ENCODE assay signal across 8 mouse cellular contexts in genomic region chr19:43495846-43496245, GRCm38 (mm10). TPM values are rescaled to one million over a fixed set of nuclear protein-coding genes. Genes with fewer than 3 reads are reported as not detected.
DNase-seq lines count a peak whose midpoint lies in the region; ATAC-seq lines count a peak whose summit lies in the region.

No protein-coding gene starts in this region.

- 0 out of 2 replicates have a peak overlapping the region, but pooled peaks have one; percentile 18 for H3K4me2 ChIP-seq in embryonic facial prominence, embryonic 13.5 days

- 0 out of 2 replicates have a peak, but pooled peaks cover 5% of the 10 kb centered on the region for H3K27me3 ChIP-seq in embryonic facial prominence, embryonic 13.5 days

- intact Hi-C loops in heart, postnatal 36 days (cut with DNase I), result loop anchor here (1.0 to 2.0 kb wide), 3 partner anchors 34 to 169 kb away; no protein-coding TSS in a partner anchor

- 19% methylated on average over 5 of the region's 5 CpGs for WGBS in embryonic facial prominence, embryonic 13.5 days

- peak; percentile 48 for DNase-seq in cerebellum, adult 11 months
- no peak for DNase-seq in cerebellum, adult 11-12 months
- peak; percentile 40 for DNase-seq in T-cell, adult 2 months (ENCODE audit: low spot score)
- peak; percentile 63 for DNase-seq in heart, postnatal 36 days
- peak; percentile 58 for DNase-seq in layer of hippocampus, postnatal 10 days (ENCODE audit: low spot score in 2 of 2)
- DNase-seq in lung, postnatal 10 days, result peak; percentile 64
- peak; percentile 61 to 64 for DNase-seq in right cerebral cortex, postnatal 10 days (ENCODE audit: low spot score in 2 of 2)

- H3K9me3 ChIP-seq in embryonic facial prominence, embryonic 13.5 days, result no peaks in the 10 kb centered on the region

- peaks cover 14% of the 10 kb centered on the region for H3K4me1 ChIP-seq in embryonic facial prominence, embryonic 13.5 days

- no peak for ATAC-seq in embryonic facial prominence, embryonic 13.5 days (ENCODE audit: insufficient number of reproducible peaks, insufficient read depth, low FRiP score, low TSS enrichment, low read depth)

- no peak overlapping the region for H3K4me3 ChIP-seq in embryonic facial prominence, embryonic 13.5 days

- peaks cover 24% of the 10 kb centered on the region for H3K36me3 ChIP-seq in embryonic facial prominence, embryonic 13.5 days

- H3K27ac ChIP-seq in embryonic facial prominence, embryonic 13.5 days, result no peak overlapping the region

- no peak overlapping the region for H3K9ac ChIP-seq in embryonic facial prominence, embryonic 13.5 days

RNA-seq across cellular contexts. Expression of gene Got1, which starts 28.6 kb away (rescaled TPM):
- 34.3 and 35.6 TPM in 2 replicates for polyA plus RNA-seq in embryonic facial prominence, embryonic 13.5 days (2015; fragmentation: Nextera tagmentation; extraction: Ambion mirVana)
- 1,000 to 10,000 TPM in 1 of 2 experiments, 100 to 1,000 TPM in 1; 980 to 1,055 TPM for total RNA-seq in heart, postnatal 36 days (2021)
- 100 to 1,000 TPM; 185 to 197 TPM for total RNA-seq in layer of hippocampus, postnatal 10 days (2021)

RNA-seq across cellular contexts. Expression of gene Cnnm1, which starts 55.6 kb away (rescaled TPM):
- 2.8 and 3.6 TPM in 2 replicates for polyA plus RNA-seq in embryonic facial prominence, embryonic 13.5 days (2015; fragmentation: Nextera tagmentation; extraction: Ambion mirVana)
- not detected for total RNA-seq in heart, postnatal 36 days (2021)
- 10 to 100 TPM; 34.1 to 34.5 TPM for total RNA-seq in layer of hippocampus, postnatal 10 days (2021)

Comparison
In these comparisons a context has a peak if more than half of its experiments do, and no peak if none do; other contexts are left out.
1. RNA of gene Got1, which starts 28.6 kb away (total RNA-seq): 980 to 1,055 TPM in heart, postnatal 36 days; 185 to 197 TPM in layer of hippocampus, postnatal 10 days; every median in the first group is over 4 times any median in the second.
2. RNA of gene Cnnm1, which starts 55.6 kb away (total RNA-seq): 34.1 to 34.5 TPM in layer of hippocampus, postnatal 10 days; not detected in heart, postnatal 36 days; every median in the first group is over 10 times any median in the second.